Mouse (Mus musculus): Measurements from ENCODE around the gene B3galt5.
A peak's percentile ranks its signal among the peaks of the same experiment; 100 is the strongest.
"Not testable (repeated sequence)": the region's sequence is repeated elsewhere in the genome, so short reads cannot be mapped to it uniquely, and the experiment has no call there.

The B3galt5 gene

DNA sequence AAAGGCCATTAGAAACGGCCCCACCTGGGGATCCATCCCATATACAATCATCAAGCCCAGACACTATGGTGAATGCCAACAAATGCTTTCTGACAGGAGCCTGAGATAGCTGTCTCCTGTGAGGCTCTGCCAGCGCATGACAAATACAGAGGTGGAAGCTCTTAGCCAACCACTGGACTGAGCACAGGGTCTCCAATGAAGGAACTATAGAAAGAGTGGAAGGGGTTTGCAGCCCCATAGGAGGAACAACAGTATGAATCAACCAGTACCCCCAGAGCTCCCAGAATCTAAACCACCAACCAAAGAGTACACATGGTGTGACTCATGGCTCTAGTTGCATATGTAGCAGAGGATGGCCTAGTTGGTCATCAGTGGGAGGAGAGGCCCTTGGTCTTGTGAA lies 36.1 kb downstream of the B3galt5 start:
- DNase-seq, result no peak

DNA sequence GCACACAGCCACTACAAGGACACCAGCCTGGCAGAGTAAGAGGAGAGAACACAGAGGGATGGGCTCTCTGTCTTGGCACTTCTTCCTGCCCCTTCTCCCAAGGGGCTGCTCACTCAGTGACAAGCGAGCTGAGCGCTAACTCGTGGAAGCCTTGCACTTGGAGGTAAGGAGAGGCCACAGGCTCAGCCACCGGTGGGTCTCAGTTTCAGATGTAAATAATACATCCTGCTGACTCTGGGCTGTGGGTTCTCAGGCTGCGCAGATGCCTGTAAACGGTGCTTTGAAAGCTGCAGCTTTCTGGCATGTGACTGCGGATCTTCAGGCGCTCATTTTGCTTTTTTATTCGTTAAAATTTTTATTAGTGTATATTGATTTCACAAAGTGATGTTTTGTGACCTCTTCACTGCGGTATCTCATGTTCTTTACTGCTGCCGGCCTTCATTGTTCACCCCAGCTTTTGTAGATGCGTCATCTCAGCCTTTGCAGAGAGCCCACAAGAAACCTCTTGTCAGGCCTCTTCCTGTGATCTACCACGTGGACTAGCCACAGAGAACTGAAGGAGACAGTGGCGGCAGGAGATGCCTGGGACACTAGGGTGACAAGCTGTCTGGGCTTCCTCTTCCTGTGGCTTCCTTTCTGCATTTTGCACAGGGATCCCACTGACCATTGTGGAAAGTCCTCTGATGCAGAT lies 37.5 kb downstream of the B3galt5 start:
- DNase-seq, result no peak

DNA sequence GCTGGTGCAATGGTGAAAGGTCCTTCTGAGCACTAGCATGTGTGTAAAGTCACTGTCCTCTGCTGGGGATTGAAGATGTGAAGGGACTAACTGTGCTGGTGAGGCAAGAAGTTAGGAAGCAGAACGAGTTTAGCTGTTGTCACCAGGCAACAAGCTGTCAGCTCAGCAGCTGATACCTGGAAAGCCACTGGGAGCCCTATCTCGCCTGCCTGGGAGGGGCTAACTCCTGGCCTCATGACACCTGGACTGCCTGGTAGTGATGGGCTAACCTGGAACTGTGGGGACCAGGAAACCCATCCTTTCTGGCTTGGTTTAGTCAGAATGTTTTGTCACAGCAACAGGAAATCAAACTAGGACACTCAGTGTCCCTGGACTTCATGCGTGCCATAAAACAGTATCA lies 41.0 kb downstream of the B3galt5 start:
- no peak for DNase-seq

DNA sequence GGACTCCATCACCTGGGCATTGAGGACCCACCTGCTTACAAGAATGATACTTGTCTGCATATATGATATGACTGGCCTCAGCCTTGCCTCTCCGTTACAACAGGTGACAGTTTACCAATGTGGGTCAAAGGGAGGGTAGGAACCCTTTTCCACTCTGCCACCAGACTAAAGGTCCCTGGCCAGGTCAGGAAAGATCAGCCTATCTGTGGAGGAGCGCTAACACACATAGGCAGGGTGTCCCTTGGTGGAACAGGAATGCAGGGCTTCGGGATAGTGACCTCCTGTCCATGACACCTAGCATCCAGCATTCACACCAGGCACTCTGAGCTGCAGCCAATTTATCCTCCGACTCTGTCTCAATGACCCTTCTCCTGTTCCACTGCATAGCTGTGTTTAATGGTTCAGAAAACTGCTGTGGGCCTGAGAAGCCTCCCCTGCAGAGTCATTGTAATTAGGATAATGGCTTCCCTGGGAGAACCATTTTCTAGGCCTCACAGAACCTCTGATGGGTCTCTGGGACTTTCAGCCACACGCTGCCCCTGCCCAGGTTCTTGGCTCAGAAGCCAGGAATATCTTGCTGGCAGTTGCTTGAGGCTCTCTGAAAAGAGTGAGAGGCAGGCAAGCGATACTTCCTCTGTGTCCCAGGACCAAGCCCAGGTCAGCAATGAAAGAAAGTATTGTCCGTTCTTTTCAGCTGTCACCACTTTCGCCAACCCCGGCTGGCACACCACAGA lies 43.1 kb downstream of the B3galt5 start:
- no peak for DNase-seq

DNA sequence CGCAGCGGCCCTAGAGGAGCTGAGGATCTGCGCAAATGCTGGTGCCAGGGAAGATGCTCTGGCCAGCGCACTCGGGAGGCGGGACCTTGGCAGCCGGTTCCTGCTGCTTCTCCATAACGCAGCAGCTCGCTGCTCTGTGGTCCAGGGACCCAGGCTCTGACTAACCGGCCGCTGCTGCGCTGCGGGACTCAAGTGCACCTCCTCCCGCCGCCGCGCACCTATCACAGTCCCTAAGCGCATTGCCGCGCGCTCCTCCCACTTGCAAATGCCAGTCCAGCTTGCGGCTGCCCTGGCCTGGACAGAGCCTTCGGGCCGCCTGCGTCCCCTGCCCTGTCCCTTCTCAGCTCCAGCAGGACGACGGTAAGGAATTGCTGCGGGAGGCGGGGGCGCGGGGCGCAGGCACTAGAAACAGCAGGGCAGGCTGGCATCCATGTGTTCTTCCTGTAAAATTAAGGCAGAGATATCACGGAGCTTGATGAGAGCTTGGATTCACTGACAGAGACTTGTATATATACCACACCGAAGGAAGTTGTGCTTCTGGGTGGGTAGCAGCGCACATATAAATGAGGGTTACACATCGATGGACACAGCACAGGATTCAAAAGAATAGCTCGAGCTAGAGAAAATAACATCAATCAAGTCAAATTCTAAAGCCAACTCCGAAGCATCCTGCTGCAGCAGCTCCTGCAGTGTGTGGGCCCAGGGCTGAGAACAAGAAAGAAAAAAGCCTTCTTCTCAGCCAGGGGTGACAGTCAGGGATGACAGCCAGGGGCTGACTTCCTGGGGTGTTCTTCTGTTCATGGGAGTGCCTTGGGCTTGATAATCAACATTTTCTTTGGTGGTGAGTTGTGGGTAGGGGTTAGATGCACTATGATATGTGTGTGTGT lies 45.4 kb downstream of the B3galt5 start:
- peak; percentile 56 to 68 for DNase-seq

DNA sequence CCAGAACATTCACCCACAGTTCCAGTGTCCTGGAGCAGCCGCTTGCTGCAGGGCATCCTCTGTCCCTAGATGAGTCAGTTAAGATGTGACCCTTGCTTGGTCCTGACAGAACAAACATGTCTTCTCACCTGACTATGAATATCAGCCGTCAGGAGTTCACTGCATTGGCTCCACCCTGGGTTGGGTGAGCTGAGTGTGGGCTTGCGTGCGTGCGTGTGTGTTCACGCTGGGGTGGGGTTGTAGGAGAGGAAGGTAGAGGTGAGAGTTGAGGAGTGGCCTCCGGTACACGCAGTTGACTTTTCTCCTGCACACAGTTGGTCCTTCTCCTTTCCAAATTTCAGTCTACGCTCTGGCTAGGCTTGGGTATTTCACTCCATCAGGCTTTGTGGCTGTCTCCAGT lies 47.0 kb downstream of the B3galt5 start:
- DNase-seq, result no peak

DNA sequence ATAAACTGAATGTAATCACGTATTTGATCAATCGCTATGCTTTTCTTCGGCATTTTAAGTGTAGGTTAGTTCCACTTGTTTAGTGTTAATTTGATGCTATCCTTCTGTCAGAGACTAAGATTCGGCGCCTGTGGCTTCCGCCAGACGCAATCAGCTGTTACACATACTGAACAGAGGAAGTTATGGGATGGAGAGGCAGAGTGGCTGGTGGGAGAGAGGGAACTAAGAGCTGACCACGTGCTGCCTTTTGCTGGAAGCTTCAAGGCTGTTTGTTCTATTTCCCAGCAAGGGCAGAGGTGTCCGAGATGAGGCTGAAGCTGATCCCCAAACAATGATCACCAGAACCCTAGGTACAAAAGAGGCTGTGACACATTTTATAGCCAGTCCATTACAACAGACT lies 56.3 kb downstream of the B3galt5 start:
- no peak for DNase-seq

DNA sequence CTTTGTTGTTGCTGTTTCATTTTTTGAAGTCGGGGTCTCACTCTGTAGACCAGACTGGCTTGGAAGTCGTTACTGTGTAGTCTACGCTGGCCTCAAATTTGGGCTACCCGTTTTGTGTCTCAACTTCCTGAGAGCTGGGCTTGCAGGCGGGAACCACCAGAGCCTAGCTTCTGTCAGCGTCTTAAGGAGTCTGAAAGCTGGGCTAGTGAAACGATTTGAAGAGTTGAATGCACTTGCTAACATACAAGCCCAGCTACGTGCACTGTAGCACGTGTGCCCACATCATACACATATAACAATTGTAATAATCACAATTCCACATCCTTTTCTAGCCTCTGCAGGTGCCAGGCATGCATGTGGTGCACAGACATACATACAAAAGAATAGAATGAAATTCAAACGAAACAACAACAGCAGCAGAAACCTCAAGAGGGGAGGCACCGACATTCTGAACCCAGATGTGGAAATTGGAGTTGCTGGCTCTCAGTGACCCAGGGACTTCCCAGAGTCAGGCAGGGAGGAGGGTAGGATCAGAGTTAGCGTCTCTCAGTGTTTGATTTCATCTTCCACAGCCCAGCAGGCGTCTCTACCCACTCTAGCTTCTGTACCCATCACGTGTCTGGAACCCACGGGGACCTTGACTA lies 57.1 kb downstream of the B3galt5 start:
- DNase-seq, result no peak

DNA sequence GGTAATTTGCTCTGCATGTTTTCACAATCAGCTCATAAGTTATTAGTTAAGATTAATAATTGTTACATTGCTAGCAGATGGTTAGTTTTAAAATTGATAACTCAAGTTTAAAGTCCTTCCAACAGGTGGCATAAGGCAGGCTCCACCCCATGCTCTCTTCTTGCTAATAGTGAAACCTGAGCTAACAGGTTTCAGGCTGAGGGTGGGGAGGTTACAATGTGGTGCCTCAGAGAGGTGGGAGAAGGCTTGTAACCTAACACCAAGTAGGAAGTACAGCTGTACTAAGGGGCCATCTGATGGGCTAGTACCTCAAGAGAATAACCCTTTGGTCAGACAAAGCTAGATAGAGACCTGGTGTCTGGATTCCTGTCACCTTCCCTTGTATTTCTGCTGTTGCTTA lies 62.5 kb downstream of the B3galt5 start:
- no peak for DNase-seq

DNA sequence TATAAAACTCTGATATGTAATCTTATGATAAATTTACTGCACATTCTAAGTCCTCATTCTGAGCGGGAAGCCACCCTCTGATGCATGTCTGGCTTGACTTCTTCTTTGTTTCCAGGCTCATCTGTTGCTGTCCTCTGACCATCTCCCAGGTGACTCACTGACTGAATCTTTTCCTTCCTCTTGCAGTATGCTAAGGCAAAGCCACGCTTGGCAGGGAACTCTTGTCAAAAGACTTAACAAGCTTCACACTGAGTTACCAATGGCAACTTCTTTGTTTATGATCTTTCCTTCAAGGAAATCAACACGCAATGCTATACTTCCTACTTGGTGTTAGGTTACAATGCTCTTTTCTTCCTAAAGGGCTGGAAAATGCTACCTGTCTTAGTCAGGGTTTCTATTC lies 63.0 kb downstream of the B3galt5 start:
- no peak for DNase-seq

DNA sequence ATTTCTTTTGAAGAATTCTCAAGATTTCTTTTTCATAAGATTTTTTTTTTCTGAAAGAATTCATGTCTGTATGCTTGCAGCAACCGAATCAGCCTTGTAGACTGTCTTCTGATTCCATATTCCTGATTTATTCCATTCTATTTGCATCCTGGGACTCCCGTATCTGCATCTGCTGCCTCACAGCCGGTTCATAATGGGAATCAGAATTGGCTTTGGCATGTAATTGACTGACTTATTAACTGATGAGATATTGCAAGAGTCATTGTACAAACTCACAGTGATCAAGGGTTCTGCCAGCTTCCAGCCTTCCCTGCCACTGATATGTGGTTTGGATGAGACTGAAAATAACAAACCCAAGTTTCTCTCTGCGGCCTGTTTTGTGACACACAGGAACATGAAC lies 67.8 kb downstream of the B3galt5 start:
- no peak for DNase-seq

DNA sequence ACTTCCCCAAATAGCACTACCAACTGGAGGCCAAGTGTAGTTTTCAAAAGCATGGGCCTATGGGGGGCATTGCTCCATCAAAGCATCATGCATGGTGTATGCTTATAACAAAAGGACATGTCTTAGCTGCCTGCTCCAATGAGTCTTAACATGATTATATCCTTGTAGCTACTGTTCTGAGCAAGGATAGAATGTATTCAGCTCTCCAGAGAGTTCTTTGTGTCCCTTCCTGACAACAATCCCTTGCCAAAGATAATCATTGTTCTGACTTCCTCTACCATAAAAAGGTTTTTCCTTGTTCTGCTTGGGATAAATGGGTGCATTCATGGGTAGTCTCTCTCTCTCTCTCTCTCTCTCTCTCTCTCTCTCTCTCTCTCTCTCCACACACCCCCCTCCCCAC lies 68.8 kb downstream of the B3galt5 start:
- no peak for DNase-seq

DNA sequence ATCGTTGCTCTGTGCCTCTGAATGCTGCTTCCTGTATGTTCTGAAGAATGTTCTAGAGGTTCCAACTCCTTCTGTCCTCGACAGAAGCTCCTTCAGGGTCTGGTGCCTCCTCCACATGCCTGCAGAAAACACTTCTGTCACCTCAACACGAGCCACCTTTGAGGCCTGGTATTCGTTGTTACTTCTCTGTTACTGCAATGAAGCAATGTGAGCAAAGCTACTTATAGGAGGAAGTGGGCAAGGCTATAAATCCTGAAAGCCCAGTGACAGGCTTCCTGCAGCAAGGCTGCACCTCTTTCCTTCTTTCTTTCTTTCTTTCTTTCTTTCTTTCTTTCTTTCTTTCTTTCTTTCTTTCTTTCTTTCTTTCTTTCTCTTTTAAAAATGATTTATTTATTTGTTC lies 71.3 kb downstream of the B3galt5 start:
- no peak for DNase-seq

DNA sequence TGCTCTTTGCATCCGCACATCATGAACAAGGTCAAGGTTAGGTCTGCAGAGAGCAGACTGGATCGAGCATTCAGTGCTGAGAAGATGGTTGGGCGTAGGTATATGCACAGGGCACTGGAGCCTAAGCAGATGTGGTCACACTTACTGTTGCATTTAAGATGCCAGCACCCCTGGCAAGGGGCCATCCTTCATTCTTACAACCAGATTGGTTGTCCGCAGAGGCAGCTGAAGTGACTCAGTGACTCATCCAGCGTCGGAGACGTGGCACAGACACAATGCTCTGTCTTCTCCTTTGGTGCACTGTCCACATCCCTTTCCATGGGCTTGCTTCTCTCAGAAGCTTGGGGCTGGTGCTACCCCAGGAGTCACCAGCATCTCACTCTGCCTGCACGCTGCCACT lies 82.2 kb downstream of the B3galt5 start:
- DNase-seq, result no peak

DNA sequence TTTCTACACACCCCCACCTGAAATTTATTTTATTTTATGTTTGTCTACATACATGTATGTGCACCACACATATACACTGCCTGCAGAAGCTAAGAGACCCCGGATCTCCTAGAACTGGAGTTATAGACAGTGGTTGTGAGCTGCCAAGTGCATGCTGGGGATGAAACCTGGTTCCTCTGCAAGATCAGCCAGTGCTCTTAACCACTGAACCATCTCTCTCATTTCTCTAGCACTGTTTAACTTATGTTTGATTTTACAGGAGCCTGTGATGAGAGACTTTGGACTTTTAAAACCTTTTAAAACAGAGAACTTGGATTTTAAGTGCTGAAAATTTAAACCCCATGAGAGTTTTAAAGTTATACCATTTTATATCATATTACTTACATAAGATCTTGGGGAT lies 87.1 kb downstream of the B3galt5 start:
- DNase-seq, result no peak

DNA sequence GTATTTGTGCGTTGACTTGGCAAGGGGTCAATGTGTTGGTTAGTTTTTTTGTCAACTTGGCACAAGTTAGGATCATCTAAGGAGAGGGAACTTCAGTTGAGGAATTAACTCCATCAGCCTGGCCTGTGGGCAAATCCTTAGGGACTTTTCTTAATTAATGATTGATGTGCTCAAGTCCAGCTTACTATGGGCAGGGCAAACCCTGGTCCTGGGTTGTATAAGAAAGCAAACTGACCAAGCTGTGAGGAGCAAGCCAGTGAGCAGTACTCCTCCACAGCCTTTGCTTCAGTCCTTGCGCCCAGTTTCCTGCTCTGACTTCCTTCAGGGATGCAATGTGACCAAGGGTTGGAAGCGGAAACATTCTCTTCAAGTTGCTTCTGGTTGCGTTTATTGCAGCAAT lies 87.6 kb downstream of the B3galt5 start:
- no peak for DNase-seq

DNA sequence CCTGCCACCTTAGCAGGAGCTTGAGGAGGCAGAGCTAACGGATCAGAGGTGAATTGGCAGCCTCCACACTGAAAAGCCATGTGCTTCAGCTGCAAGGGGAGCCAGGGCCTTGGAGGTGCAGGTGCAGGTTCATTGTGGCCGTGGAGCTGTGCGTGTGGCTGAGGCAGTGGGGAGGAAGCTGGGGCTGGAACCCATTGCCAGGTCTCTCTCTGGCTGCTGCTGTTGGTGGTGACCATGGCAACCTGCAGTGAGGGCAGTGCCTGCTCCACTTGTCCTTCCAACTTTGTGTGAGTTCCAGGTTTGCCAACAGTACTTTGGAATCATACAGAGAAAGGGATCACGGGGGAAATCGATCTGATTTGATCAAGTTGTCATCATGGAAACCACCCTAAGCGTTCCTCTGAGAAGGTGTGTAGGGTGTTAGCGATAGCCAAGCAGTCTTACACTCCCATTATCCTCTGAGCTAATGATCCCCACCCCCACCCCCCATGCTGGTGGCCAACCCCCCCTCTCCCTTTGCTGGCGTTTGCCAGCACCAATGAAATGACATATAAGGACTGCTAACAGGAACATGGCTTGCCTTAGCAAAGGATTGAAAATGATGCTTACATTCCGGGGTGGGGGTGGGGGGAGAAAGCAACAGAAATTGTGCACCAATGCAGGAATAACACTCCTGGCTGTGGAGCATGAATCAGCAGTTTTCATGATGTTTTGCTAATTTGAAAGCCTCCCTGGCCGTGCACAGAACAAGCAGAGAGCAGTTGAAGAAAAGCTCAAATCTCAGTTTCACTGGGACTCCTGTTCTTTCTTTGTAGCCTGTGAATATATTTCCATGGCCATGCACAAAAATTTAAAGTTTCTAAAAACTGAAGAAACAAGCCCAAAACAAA lies 90.8 kb downstream of the B3galt5 start:
- peak in 1 of 2 experiments; percentile 10 for DNase-seq

DNA sequence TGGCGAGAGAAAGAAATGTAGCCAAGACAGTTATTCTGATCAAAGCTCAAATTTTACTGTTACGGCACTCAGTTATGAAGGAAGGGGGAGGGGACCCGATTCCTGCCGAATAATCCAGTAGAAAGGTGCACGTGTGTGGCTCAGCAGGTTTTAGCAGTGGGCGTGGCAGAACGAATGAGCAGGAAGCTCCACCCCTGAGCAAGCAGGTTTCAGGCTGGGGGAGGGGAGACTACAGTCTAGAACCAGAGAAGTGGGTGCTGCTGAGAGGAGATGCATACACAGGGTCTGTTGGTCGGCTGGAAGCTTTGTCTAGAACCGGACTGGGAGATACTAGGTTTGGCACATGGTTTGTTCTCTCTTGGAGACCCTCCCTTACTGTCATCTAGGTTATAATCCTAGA lies 91.7 kb downstream of the B3galt5 start:
- DNase-seq, result not testable (repeated sequence)

DNA sequence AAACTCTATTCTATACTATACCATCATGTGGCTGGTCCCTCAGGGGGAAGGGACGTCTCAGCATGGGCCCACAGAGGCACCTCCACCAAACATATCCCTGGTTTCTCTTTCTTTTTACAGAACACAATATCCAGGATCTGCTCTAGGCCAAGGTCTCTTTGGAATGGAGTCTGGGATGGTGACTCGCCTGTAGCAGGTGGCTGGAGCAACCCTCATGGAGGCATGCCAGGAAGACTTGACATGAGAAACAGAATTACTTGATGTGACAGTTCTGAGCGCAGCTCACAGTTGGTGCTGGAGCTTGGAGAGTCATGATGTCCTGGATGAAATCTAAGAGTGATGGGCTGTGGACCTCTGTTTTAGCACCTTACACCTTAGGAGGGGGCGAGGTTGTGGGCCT lies 104.0 kb downstream of the B3galt5 start:
- peak; percentile 57 to 58 for DNase-seq

DNA sequence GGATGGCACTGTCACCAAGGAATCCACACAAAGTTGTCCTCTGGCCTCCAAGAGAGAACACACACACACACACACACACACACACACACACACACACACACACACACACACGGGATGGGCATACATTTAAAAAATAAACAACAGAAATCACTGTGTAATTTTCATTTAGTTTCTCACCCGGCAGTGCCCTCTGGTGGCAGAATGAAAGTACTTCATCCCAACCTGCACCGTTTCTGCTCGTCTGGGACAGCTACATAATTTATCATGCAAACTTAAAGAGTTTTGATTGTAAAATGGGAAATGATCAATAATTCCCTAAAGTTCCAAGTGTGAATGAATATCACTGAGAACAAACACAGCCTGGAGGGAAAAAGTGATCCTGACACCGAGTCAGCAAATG lies 105.7 kb downstream of the B3galt5 start:
- peak; percentile 61 to 69 for DNase-seq

DNA sequence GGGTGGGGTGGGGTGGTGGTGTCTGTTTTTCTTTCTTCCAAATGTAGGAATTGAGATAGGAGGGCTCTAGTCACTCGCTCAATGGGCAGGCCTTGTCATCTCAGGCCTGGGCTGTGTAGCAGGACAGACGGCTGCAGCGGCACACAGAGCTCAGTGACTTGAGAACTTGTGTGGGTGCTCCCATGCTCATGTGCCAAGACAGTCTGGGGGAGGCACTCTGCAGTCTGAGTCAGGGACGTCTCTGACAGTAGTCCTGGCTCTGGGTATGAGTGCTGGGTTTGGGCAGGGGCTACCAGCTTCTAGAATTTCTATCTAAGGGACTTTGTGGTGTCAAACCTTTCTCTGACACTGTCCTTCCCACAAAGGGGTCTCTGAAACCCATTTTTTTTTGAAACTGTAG lies 106.3 kb downstream of the B3galt5 start:
- DNase-seq, result no peak

DNA sequence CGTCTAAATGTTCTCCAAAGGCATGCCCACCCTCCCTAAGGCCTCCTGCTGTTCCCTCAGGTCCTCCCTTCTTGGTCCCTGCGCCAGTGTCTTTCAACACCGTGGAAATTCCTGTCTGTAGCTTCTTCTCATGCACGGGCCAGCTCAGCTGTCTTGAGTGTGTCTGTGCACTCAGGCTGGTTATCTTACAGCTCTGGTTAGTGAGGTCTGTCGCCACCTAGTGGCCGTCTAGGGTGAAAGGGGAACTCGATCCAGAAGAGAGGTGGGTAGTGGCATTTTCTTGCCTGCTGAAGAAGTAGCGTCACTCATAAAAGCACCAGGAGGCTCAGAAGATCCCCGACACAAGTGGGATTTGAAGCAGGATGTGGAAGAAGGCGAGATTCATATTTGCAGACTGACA lies 109.5 kb downstream of the B3galt5 start:
- DNase-seq, result peak; percentile 78 to 82
